Mouse (Mus musculus): ENCODE data around the gene Cpa1. TPM values are rescaled to one million over a fixed set of nuclear protein-coding genes. Genes with fewer than 3 reads are reported as not detected.

Cpa1 gene
- total RNA-seq (2014; rRNA removed): 1.1 TPM in 1 of 2 replicates, not detected in the other
- polyA plus RNA-seq (2015; fragmentation: Nextera tagmentation; extraction: Ambion mirVana): 0.29 and 0.69 TPM in 2 replicates

GRCm38 (mm10) chr6:30638674-30639268 lies at the start of gene Cpa1:
Gene Cpa1, plus strand, starts transcription at chr6:30639218.
- Histone ChIP-seq H3K27me3 (ENCODE audit: insufficient read depth, low read length) (no peaks in the 10 kb centered on the region), H3K9me3 (ENCODE audit: low read length) (no peaks in the 10 kb centered on the region), H3K36me3 (ENCODE audit: insufficient read depth) (no peaks in the 10 kb centered on the region), H3K4me1 (ENCODE audit: insufficient read depth) (no peaks in the 10 kb centered on the region), H3K27ac (ENCODE audit: low read depth, low read length) (no peak within 1 kb of the TSS), H3K9ac (no peak within 1 kb of the TSS), H3K4me2 (ENCODE audit: low read depth) (no peak within 1 kb of the TSS), H3K4me3 (ENCODE audit: low read depth, low read length) (no peak within 1 kb of the TSS)
- no peak for TF ChIP-seq CTCF (IDR thresholded peaks at IDR 0.05; ENCODE audit: low read depth)
- no peak for DNase-seq
- 86% methylated on average over 5 of the region's 5 CpGs for WGBS
- ATAC-seq: no peak

DNA sequence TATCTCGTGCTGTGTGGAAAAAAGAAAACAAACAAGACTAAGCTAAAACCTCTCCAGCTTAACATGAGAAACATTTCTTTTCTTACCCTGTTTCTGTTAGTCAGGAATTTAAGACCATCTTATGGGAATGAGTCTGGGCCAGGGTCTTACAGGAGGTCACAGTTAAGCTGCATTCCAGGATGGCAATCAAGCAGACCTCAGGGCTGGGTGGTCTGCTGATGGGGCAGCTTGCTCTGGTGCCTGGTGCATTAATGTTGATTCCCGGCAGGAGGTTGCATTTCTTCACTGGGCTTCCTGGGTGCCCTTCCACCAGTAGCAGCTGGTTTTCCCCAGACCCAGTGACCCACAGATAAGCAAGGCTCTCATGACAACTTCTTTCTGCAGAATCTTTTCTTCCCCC lies 49.2 kb upstream of the Cpa1 start:
- WGBS: 63% methylated on average over 2 of the region's 2 CpGs
- no peaks in the 10 kb centered on the region for H3K9me3 ChIP-seq (ENCODE audit: low read length)

DNA sequence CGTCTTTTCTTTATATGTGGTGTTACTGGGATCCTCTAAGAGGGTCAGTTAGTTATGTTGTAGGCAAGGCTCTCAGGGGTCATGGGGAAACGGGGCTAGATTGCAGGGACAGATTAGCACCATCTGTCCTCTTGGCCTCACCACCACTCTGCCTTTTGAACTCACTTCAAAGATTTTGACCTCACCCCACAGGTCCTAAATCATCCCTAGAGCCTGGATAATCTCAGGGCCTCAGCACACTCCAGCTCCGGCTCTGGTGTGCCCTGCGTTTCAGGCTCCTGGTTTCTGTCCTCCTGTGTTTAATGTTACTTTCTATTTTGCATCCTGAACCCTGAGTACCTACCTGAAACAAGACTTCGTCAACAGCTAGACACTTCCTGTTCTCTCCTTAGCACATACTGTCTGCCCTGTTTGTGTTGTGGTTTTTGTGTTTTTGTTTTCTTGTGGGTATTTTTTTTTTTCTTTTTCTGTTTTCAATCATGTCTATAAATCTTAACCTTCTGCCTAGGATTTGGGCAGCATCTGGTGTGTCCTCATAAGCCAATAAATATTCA lies 47.1 kb upstream of the Cpa1 start:
- Histone ChIP-seq H3K4me1 (ENCODE audit: insufficient read depth) (no peaks in the 10 kb centered on the region), H3K4me3 (ENCODE audit: low read depth, low read length) (no peak overlapping the region), H3K27ac (ENCODE audit: low read depth, low read length) (no peak overlapping the region), H3K9ac (no peak overlapping the region), H3K4me2 (ENCODE audit: low read depth) (no peak overlapping the region), H3K36me3 (ENCODE audit: insufficient read depth) (no peaks in the 10 kb centered on the region), H3K9me3 (ENCODE audit: low read length) (no peaks in the 10 kb centered on the region), H3K27me3 (ENCODE audit: insufficient read depth, low read length) (no peaks in the 10 kb centered on the region)
- 77% methylated on average over 5 of the region's 5 CpGs for WGBS
- TF ChIP-seq CTCF (IDR thresholded peaks at IDR 0.05; ENCODE audit: low read depth): no peak
- no peak for DNase-seq
- no peak for ATAC-seq

More for the DNA sequence above, 49.2 kb upstream of the Cpa1 start:
- no peak overlapping the region for H3K4me2 ChIP-seq (ENCODE audit: low read depth)
- H3K4me3 ChIP-seq (ENCODE audit: low read depth, low read length): no peak overlapping the region
- no peak overlapping the region for H3K27ac ChIP-seq (ENCODE audit: low read depth, low read length)
- H3K36me3 ChIP-seq (ENCODE audit: insufficient read depth): no peaks in the 10 kb centered on the region
- no peak for TF ChIP-seq CTCF (IDR thresholded peaks at IDR 0.05; ENCODE audit: low read depth)
- no peaks in the 10 kb centered on the region for H3K27me3 ChIP-seq (ENCODE audit: insufficient read depth, low read length)
- ATAC-seq: no peak
- DNase-seq: no peak
- H3K9ac ChIP-seq: no peak overlapping the region
- no peaks in the 10 kb centered on the region for H3K4me1 ChIP-seq (ENCODE audit: insufficient read depth)

GRCm38 (mm10) chr6:30592417-30592974 lies 46.5 kb upstream of the Cpa1 start:
- Histone ChIP-seq H3K4me1 (ENCODE audit: insufficient read depth) (no peaks in the 10 kb centered on the region), H3K36me3 (ENCODE audit: insufficient read depth) (no peaks in the 10 kb centered on the region), H3K9ac (no peak overlapping the region), H3K9me3 (ENCODE audit: low read length) (no peaks in the 10 kb centered on the region), H3K4me2 (ENCODE audit: low read depth) (no peak overlapping the region), H3K27ac (ENCODE audit: low read depth, low read length) (no peak overlapping the region), H3K27me3 (ENCODE audit: insufficient read depth, low read length) (no peaks in the 10 kb centered on the region), H3K4me3 (ENCODE audit: low read depth, low read length) (no peak overlapping the region)
- no peak for DNase-seq
- WGBS: 59% methylated on average over 10 of the region's 10 CpGs
- TF ChIP-seq CTCF (IDR thresholded peaks at IDR 0.05; ENCODE audit: low read depth): no peak
- no peak; the same call in 1 of the 2 replicates for ATAC-seq

- no peak for ATAC-seq
- 87% methylated on average over 7 of the region's 7 CpGs for WGBS
Observed at GRCm38 (mm10) chr6:30594364-30594763, 44.7 kb upstream of the Cpa1 start.

DNA sequence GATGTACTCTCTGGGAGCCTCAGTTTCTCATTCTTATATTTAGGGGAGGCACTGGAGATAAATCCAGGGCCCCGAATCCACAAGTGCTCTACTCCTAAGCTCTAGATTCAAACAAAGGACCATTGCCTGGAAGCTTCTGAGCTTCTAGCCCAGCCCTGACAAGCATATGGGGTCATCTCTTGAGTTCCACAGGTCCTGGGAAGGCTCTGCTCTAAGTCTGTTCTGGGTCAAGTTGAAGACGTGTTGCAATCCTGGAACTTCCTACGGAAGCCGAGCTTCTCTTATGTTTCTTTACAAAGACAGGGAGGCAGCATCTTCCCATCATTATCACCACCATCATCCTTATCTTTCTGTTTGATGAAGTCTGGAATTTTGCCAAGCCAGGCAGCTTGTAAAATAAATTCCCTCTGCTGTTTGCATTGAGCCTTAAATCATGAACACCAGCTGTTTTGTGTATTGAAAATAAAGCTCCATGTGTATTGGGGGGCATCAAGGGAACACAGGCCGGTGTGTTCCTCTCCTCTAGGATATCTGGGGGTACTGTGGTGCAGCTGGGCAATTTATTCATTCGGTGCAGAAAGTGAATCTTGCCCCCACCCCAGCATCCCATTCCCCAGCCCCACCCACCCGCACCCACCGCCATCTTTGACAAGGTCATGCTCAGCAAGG lies 42.7 kb upstream of the Cpa1 start:
- no peak for TF ChIP-seq CTCF (IDR thresholded peaks at IDR 0.05; ENCODE audit: low read depth)
- Histone ChIP-seq H3K4me2 (ENCODE audit: low read depth) (no peak overlapping the region), H3K9ac (no peak overlapping the region), H3K36me3 (ENCODE audit: insufficient read depth) (no peaks in the 10 kb centered on the region), H3K27ac (ENCODE audit: low read depth, low read length) (no peak overlapping the region), H3K27me3 (ENCODE audit: insufficient read depth, low read length) (no peaks in the 10 kb centered on the region), H3K9me3 (ENCODE audit: low read length) (no peaks in the 10 kb centered on the region), H3K4me3 (ENCODE audit: low read depth, low read length) (no peak overlapping the region), H3K4me1 (ENCODE audit: insufficient read depth) (no peaks in the 10 kb centered on the region)
- ATAC-seq: no peak
- 78% methylated on average over 8 of the region's 8 CpGs for WGBS
- DNase-seq: peak; percentile 45

More at GRCm38 (mm10) chr6:30594364-30594763, 44.7 kb upstream of the Cpa1 start:
- H3K4me2 ChIP-seq (ENCODE audit: low read depth): no peak overlapping the region
- no peak for TF ChIP-seq CTCF (IDR thresholded peaks at IDR 0.05; ENCODE audit: low read depth)
- H3K36me3 ChIP-seq (ENCODE audit: insufficient read depth): no peaks in the 10 kb centered on the region
- no peak for DNase-seq
- no peaks in the 10 kb centered on the region for H3K27me3 ChIP-seq (ENCODE audit: insufficient read depth, low read length)
- H3K4me1 ChIP-seq (ENCODE audit: insufficient read depth): no peaks in the 10 kb centered on the region
- H3K4me3 ChIP-seq (ENCODE audit: low read depth, low read length): no peak overlapping the region
- no peaks in the 10 kb centered on the region for H3K9me3 ChIP-seq (ENCODE audit: low read length)
- no peak overlapping the region for H3K9ac ChIP-seq
- no peak overlapping the region for H3K27ac ChIP-seq (ENCODE audit: low read depth, low read length)

- no peak for ATAC-seq
- Histone ChIP-seq H3K4me3 (ENCODE audit: low read depth, low read length) (no peak overlapping the region), H3K9ac (no peak overlapping the region), H3K4me2 (ENCODE audit: low read depth) (no peak overlapping the region), H3K27ac (ENCODE audit: low read depth, low read length) (no peak overlapping the region), H3K4me1 (ENCODE audit: insufficient read depth) (no peaks in the 10 kb centered on the region), H3K36me3 (ENCODE audit: insufficient read depth) (no peaks in the 10 kb centered on the region), H3K27me3 (ENCODE audit: insufficient read depth, low read length) (no peaks in the 10 kb centered on the region), H3K9me3 (ENCODE audit: low read length) (no peaks in the 10 kb centered on the region)
- 86% methylated on average over 3 of the region's 3 CpGs for WGBS
- no peak for DNase-seq
- no peak for TF ChIP-seq CTCF (IDR thresholded peaks at IDR 0.05; ENCODE audit: low read depth)
Observed at GRCm38 (mm10) chr6:30600033-30600432, 39.0 kb upstream of the Cpa1 start.
